Mouse (Mus musculus): ENCODE measurements at regions not wholly inside any gene's neighbourhood (a gene's known extent, or its start where the extent isn't known, plus 50 kb on each side); places are given as distances from the start of the nearest gene placed in this dataset.

- TF ChIP-seq CTCF (conservative IDR thresholded peaks at IDR 0.05; ENCODE audit: insufficient read depth, insufficient read length, low read depth, low read length) (no peak), POLR2A (IDR thresholded peaks at IDR 0.05; ENCODE audit: low read depth, low read length) (no peak)
Measured at GRCm38 (mm10) chr7:69865801-69866200, 500.7 kb downstream of the Nr2f2 start.
